Mouse (Mus musculus): ENCODE measurements around the gene Ptprr.

DNA sequence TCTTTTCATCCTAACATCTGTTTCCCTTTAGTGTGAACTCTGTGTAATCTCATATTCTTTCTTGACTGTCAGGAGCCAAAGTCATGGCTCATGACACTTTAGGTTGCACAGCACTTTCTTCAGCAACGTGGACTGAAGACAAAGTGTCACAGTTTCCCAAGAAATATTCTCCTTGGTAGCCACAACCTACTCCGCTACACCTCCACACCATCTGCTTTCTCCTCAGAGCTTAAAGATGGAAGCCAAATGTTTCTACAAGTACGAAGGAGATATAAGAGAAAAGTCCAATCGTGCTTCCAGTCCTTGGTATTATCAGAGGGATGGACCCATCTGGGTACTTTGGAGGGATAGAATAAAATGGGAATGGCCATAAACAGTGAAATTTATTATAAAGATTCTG, 114.2 kb downstream of the Ptprr start:
- TF ChIP-seq CTCF (conservative IDR thresholded peaks at IDR 0.05; ENCODE audit: insufficient read depth, insufficient read length, low read depth, low read length) (no peak), POLR2A (IDR thresholded peaks at IDR 0.05; ENCODE audit: low read depth, low read length) (no peak)
